Mouse (Mus musculus) hindbrain, embryonic 15.5 days (tissue): Measurements from ENCODE around the gene Cul9. TPM values are rescaled to one million over a fixed set of nuclear protein-coding genes. Genes with fewer than 3 reads are reported as not detected.
"Not testable (repeated sequence)": the region's sequence is repeated elsewhere in the genome, so short reads cannot be mapped to it uniquely, and the experiment has no call there.

ENCODE experiments used
- ATAC-seq: fragments of 200-750 bp; cut with Nextera tagmentation; 2 replicates; pipeline ENCODE4 v1.8.0; 2017; ENCODE audit warnings: low read depth, moderate number of reproducible peaks, moderate TSS enrichment; ENCODE audit not compliant: low FRiP score
- H3K27ac ChIP-seq: fragments of 300-500 bp; sonication (generic); replicated peaks from 2 replicates; pipeline ENCODE4 v1.5.1; 2015; ENCODE audit warnings: mild to moderate bottlenecking, inconsistent platforms
- H3K27me3 ChIP-seq: fragments of 300-500 bp; sonication (generic); 2 replicates; pipeline ENCODE4 v1.6.1; 2015; ENCODE audit warnings: control low read depth, inconsistent platforms
- H3K36me3 ChIP-seq: fragments of 300-500 bp; sonication (generic); 2 replicates; pipeline ENCODE4 v1.6.1; 2015; ENCODE audit warnings: control low read depth, inconsistent platforms
- H3K4me1 ChIP-seq: fragments of 300-500 bp; sonication (generic); replicated peaks from 2 replicates; pipeline ENCODE4 v1.6.1; 2015; ENCODE audit warnings: control low read depth, inconsistent platforms
- H3K4me2 ChIP-seq: fragments of 300-500 bp; sonication (generic); 2 replicates; pipeline ENCODE4 v1.6.1; 2015; ENCODE audit warnings: moderate library complexity, mild to moderate bottlenecking, inconsistent platforms
- H3K4me3 ChIP-seq: fragments of 300-500 bp; sonication (generic); 2 replicates; pipeline ENCODE4 v1.5.1; 2015; ENCODE audit warnings: mild to moderate bottlenecking, inconsistent platforms
- H3K9ac ChIP-seq: fragments of 300-500 bp; sonication (generic); 2 replicates; pipeline ENCODE4 v1.6.1; 2015; ENCODE audit warnings: inconsistent platforms
- H3K9me3 ChIP-seq: fragments of 300-500 bp; sonication (generic); 2 replicates; pipeline ENCODE4 v1.6.1; 2016; ENCODE audit warnings: control low read depth, inconsistent platforms
- WGBS: fragments of 180-500 bp; shearing (Covaris S2); methylation state at CpG from one replicate; pipeline ENCODE4 v1.1.7; 2015; 5-methylcytosine and 5-hydroxymethylcytosine counted together
- polyA plus RNA-seq: library from polyadenylated mRNA; unstranded; fragments of >200 nt; fragmentation: Nextera tagmentation; extraction: Ambion mirVana; gene quantifications from 2 replicates; pipeline ENCODE4 v1.2.1, GENCODE M21; 2015

Gene Cul9
- polyA plus RNA-seq, 1 experiment from 2014 or later, result 26.5 TPM

- H3K36me3 ChIP-seq, H3K27me3 ChIP-seq, H3K9me3 ChIP-seq, H3K27ac ChIP-seq, H3K4me1 ChIP-seq, H3K4me3 ChIP-seq, H3K9ac ChIP-seq: not testable (repeated sequence)
- ATAC-seq, result peak; percentile 14; the same call in 1 of the 2 replicates
- H3K4me2 ChIP-seq, result peak overlapping the region; percentile 96
Measured at GRCm38 (mm10) chr17:46496081-46496480, 50.1 kb downstream of the Cul9 start.

GRCm38 (mm10) chr17:46495486-46495885 lies 50.7 kb downstream of the Cul9 start:
- 0 out of 2 replicates have a peak, but pooled peaks have one; percentile 17 for ATAC-seq
- 73% methylated on average over 5 of the region's 5 CpGs for WGBS

GRCm38 (mm10) chr17:46487431-46487830 lies 58.8 kb downstream of the Cul9 start, which contains the start of gene Ttbk1:
Gene Ttbk1 (minus strand): TSS chr17:46487675.
- Histone ChIP-seq H3K4me1 (peaks cover 42% of the 10 kb centered on the region), H3K9ac (peak within 1 kb of the TSS; percentile 90), H3K9me3 (no peaks in the 10 kb centered on the region), H3K27me3 (peaks cover 5% of the 10 kb centered on the region; the same call in 1 of the 2 replicates), H3K4me2 (peak within 1 kb of the TSS; percentile 75), H3K27ac (peak within 1 kb of the TSS; percentile 78), H3K36me3 (no peaks in the 10 kb centered on the region), H3K4me3 (peak within 1 kb of the TSS; percentile 67)
- peak; percentile 67 for ATAC-seq
- 0% methylated on average over 3 of the region's 49 CpGs for WGBS

More at GRCm38 (mm10) chr17:46495486-46495885, 50.7 kb downstream of the Cul9 start:
- Histone ChIP-seq H3K27ac (no peak overlapping the region), H3K4me3 (no peak overlapping the region), H3K27me3 (peaks cover 5% of the 10 kb centered on the region; the same call in 1 of the 2 replicates), H3K9me3 (no peaks in the 10 kb centered on the region), H3K36me3 (peaks cover 3% of the 10 kb centered on the region), H3K4me1 (peaks cover 6% of the 10 kb centered on the region), H3K4me2 (no peak overlapping the region), H3K9ac (no peak overlapping the region)

GRCm38 (mm10) chr17:46486995-46487394 lies 59.2 kb downstream of the Cul9 start:
- Histone ChIP-seq H3K4me1 (peaks cover 42% of the 10 kb centered on the region), H3K9ac (peak overlapping the region; percentile 90), H3K4me2 (peak overlapping the region; percentile 75), H3K27ac (peak overlapping the region; percentile 78), H3K9me3 (no peaks in the 10 kb centered on the region), H3K27me3 (peaks cover 5% of the 10 kb centered on the region; the same call in 1 of the 2 replicates), H3K36me3 (no peaks in the 10 kb centered on the region), H3K4me3 (peak overlapping the region; percentile 67)
- WGBS, result under 1% methylated on average over 18 of the region's 22 CpGs
- ATAC-seq, result peak; percentile 49

- Histone ChIP-seq H3K4me2 (peak overlapping the region; percentile 67), H3K9ac (peak overlapping the region; percentile 47), H3K4me3 (peak overlapping the region; percentile 40), H3K36me3 (peaks cover 9% of the 10 kb centered on the region; the same call in 1 of the 2 replicates), H3K9me3 (no peaks in the 10 kb centered on the region), H3K27me3 (peaks cover 5% of the 10 kb centered on the region; the same call in 1 of the 2 replicates), H3K4me1 (peaks cover 42% of the 10 kb centered on the region), H3K27ac (no peak overlapping the region; the same call in 1 of the 2 replicates)
- 8% methylated on average over 6 of the region's 6 CpGs for WGBS
- ATAC-seq, result 0 out of 2 replicates have a peak, but pooled peaks have one; percentile 5
Measured at GRCm38 (mm10) chr17:46484461-46484875, 61.7 kb downstream of the Cul9 start.

- ATAC-seq, result 0 out of 2 replicates have a peak, but pooled peaks have one; percentile 2
Measured at GRCm38 (mm10) chr17:46484021-46484431, 62.2 kb downstream of the Cul9 start.

GRCm38 (mm10) chr17:46483561-46484001 lies 62.6 kb downstream of the Cul9 start:
- Histone ChIP-seq H3K27ac (no peak overlapping the region; the same call in 1 of the 2 replicates), H3K4me2 (peak overlapping the region; percentile 67), H3K9me3 (no peaks in the 10 kb centered on the region), H3K36me3 (peaks cover 16% of the 10 kb centered on the region), H3K9ac (peak overlapping the region; percentile 47), H3K4me3 (peak overlapping the region; percentile 40), H3K4me1 (peaks cover 42% of the 10 kb centered on the region), H3K27me3 (peaks cover 1% of the 10 kb centered on the region; the same call in 1 of the 2 replicates)
- 3% methylated on average over 16 of the region's 16 CpGs for WGBS
- ATAC-seq, result peak; percentile 29; the same call in 1 of the 2 replicates

More at GRCm38 (mm10) chr17:46484021-46484431, 62.2 kb downstream of the Cul9 start:
- Histone ChIP-seq H3K9me3 (no peaks in the 10 kb centered on the region), H3K36me3 (peaks cover 13% of the 10 kb centered on the region; the same call in 1 of the 2 replicates), H3K27me3 (peaks cover 5% of the 10 kb centered on the region; the same call in 1 of the 2 replicates), H3K27ac (no peak overlapping the region; the same call in 1 of the 2 replicates), H3K9ac (peak overlapping the region; percentile 47), H3K4me2 (peak overlapping the region; percentile 67), H3K4me3 (peak overlapping the region; percentile 40), H3K4me1 (peaks cover 42% of the 10 kb centered on the region)
- WGBS, result 2% methylated on average over 13 of the region's 13 CpGs

GRCm38 (mm10) chr17:46477286-46477685 lies 68.9 kb downstream of the Cul9 start:
- H3K4me1 ChIP-seq, result no peaks in the 10 kb centered on the region
- H3K9me3 ChIP-seq, result no peaks in the 10 kb centered on the region
- WGBS, result 85% methylated on average over 15 of the region's 15 CpGs
- no peak overlapping the region for H3K9ac ChIP-seq
- H3K36me3 ChIP-seq, result peaks cover 65% of the 10 kb centered on the region
- no peak overlapping the region for H3K4me3 ChIP-seq
- H3K27me3 ChIP-seq, result no peaks in the 10 kb centered on the region
- H3K4me2 ChIP-seq, result no peak overlapping the region
- no peak overlapping the region for H3K27ac ChIP-seq
- no peak for ATAC-seq

GRCm38 (mm10) chr17:46476601-46477000 lies 69.6 kb downstream of the Cul9 start:
- no peak for ATAC-seq
- Histone ChIP-seq H3K27me3 (no peaks in the 10 kb centered on the region), H3K4me1 (no peaks in the 10 kb centered on the region), H3K4me2 (no peak overlapping the region), H3K4me3 (no peak overlapping the region), H3K9me3 (no peaks in the 10 kb centered on the region), H3K9ac (no peak overlapping the region), H3K36me3 (peaks cover 71% of the 10 kb centered on the region), H3K27ac (no peak overlapping the region)
- WGBS, result 86% methylated on average over 8 of the region's 8 CpGs

GRCm38 (mm10) chr17:46467830-46468229 lies 78.4 kb downstream of the Cul9 start:
- no peaks in the 10 kb centered on the region for H3K4me1 ChIP-seq
- no peaks in the 10 kb centered on the region for H3K9me3 ChIP-seq
- 62% methylated on average over 9 of the region's 9 CpGs for WGBS
- no peak for ATAC-seq
- no peak overlapping the region for H3K4me2 ChIP-seq
- H3K27me3 ChIP-seq, result no peaks in the 10 kb centered on the region
- no peak overlapping the region for H3K9ac ChIP-seq
- peaks cover 69% of the 10 kb centered on the region for H3K36me3 ChIP-seq
- H3K4me3 ChIP-seq, result no peak overlapping the region
- no peak overlapping the region for H3K27ac ChIP-seq

- H3K27me3 ChIP-seq, result no peaks in the 10 kb centered on the region
- H3K4me1 ChIP-seq, result peaks cover 8% of the 10 kb centered on the region; the same call in 1 of the 2 replicates
- no peak overlapping the region for H3K27ac ChIP-seq
- WGBS, result 87% methylated on average over 5 of the region's 5 CpGs
- no peak overlapping the region for H3K9ac ChIP-seq
- no peaks in the 10 kb centered on the region for H3K9me3 ChIP-seq
- peaks cover 27% of the 10 kb centered on the region for H3K36me3 ChIP-seq
- ATAC-seq, result no peak
- H3K4me3 ChIP-seq, result no peak overlapping the region
- H3K4me2 ChIP-seq, result no peak overlapping the region
Measured at GRCm38 (mm10) chr17:46462226-46462625, 84.0 kb downstream of the Cul9 start.

- no peak for ATAC-seq
- H3K4me1 ChIP-seq, result peaks cover 8% of the 10 kb centered on the region; the same call in 1 of the 2 replicates
- no peaks in the 10 kb centered on the region for H3K27me3 ChIP-seq
- H3K4me2 ChIP-seq, result peak overlapping the region; percentile 15
- no peaks in the 10 kb centered on the region for H3K9me3 ChIP-seq
- peaks cover 18% of the 10 kb centered on the region for H3K36me3 ChIP-seq
- H3K27ac ChIP-seq, result no peak overlapping the region
- no peak overlapping the region for H3K4me3 ChIP-seq
- 13% methylated on average over 8 of the region's 8 CpGs for WGBS
- no peak overlapping the region for H3K9ac ChIP-seq
Measured at GRCm38 (mm10) chr17:46461347-46461746, 84.8 kb downstream of the Cul9 start.
